Mouse (Mus musculus) layer of hippocampus, adult 2 months (tissue): ENCODE data around the gene Pilra. TPM values are rescaled to one million over a fixed set of nuclear protein-coding genes. Genes with fewer than 3 reads are reported as not detected.

ENCODE experiments used
- DNase-seq, 2 experiments: peaks; one replicate each; pipeline ENCODE4 v3.0.0; 2022; ENCODE audit warnings: low spot score in 2 of 2
- H3K27ac ChIP-seq: fragments of 200-600 bp; 2 replicates; pipeline ENCODE4 v1.8.1; 2022
- H3K4me3 ChIP-seq: fragments of 200-600 bp; 2 replicates; pipeline ENCODE4 v1.8.1; 2022; ENCODE audit warnings: mild to moderate bottlenecking
- CTCF ChIP-seq: fragments of 200-600 bp; conservative IDR thresholded peaks from 2 replicates; pipeline ENCODE4 v1.8.1; 2022; ENCODE audit warnings: antibody characterized with exemption, mild to moderate bottlenecking, moderate library complexity
- total RNA-seq, 2 experiments: library from RNA; stranded (reverse); gene quantifications; 2 replicates each; pipeline ENCODE4 v1.2.3; 2021

The Pilra gene
- total RNA-seq, 2 experiments from 2014 or later = 0.54 to 1.1 TPM

- Histone ChIP-seq H3K4me3 (peak overlapping the region; percentile 79), H3K27ac (peak overlapping the region; percentile 98; the same call in 1 of the 2 replicates)
- DNase-seq = no peak
- no peak for TF ChIP-seq CTCF
Measured at GRCm38 (mm10) chr5:137782776-137783522, 53.1 kb downstream of the Pilra start.

- no peak overlapping the region for H3K4me3 ChIP-seq
- no peak overlapping the region for H3K27ac ChIP-seq
- TF ChIP-seq CTCF = no peak
- no peak for DNase-seq
Measured at GRCm38 (mm10) chr5:137781661-137782060, 54.4 kb downstream of the Pilra start.

- no peak for TF ChIP-seq CTCF
- DNase-seq = no peak
- Histone ChIP-seq H3K27ac (peak overlapping the region; percentile 96), H3K4me3 (peak overlapping the region; percentile 84)
Measured at GRCm38 (mm10) chr5:137779053-137779933, 56.8 kb downstream of the Pilra start.

- TF ChIP-seq CTCF = no peak
- Histone ChIP-seq H3K27ac (peak within 1 kb of the TSS; percentile 96), H3K4me3 (peak within 1 kb of the TSS; percentile 84)
- DNase-seq = peak; percentile 96 to 97
Measured at GRCm38 (mm10) chr5:137778635-137779034, 57.4 kb downstream of the Pilra start, which contains the start of gene Ppp1r35. Ppp1r35 (plus strand) TSS chr5:137778849.

- no peak for DNase-seq
- no peak for TF ChIP-seq CTCF
- no peak overlapping the region for H3K27ac ChIP-seq
Measured at GRCm38 (mm10) chr5:137777267-137777845, 58.7 kb downstream of the Pilra start.

GRCm38 (mm10) chr5:137776408-137776918 lies 59.6 kb downstream of the Pilra start:
- no peak overlapping the region for H3K27ac ChIP-seq
- H3K4me3 ChIP-seq = no peak overlapping the region
- TF ChIP-seq CTCF = no peak
- no peak for DNase-seq

More at GRCm38 (mm10) chr5:137777267-137777845, 58.7 kb downstream of the Pilra start:
- H3K4me3 ChIP-seq = no peak overlapping the region

- H3K27ac ChIP-seq = no peak overlapping the region
- DNase-seq = no peak
- H3K4me3 ChIP-seq = no peak overlapping the region
- no peak for TF ChIP-seq CTCF
Measured at GRCm38 (mm10) chr5:137775587-137776290, 60.3 kb downstream of the Pilra start.

GRCm38 (mm10) chr5:137772755-137773154 lies 63.3 kb downstream of the Pilra start:
- no peak overlapping the region for H3K4me3 ChIP-seq
- H3K27ac ChIP-seq = no peak overlapping the region
- TF ChIP-seq CTCF = no peak
- DNase-seq = no peak

Other genes starting within 250 kb of the Pilra start
- 10 to 100 TPM; 26.2 to 29.3 TPM for gene Mospd3, start 235.2 kb downstream of the Pilra start, total RNA-seq
- 1 to 10 TPM; 6.1 to 8.4 TPM for gene Pcolce, start 222.5 kb downstream of the Pilra start, total RNA-seq
- under 1 TPM in 1 of 2 experiments, not detected in 1; 0.56 TPM for gene Fbxo24, start 207.3 kb downstream of the Pilra start, total RNA-seq
- gene Lrch4, start 207.2 kb downstream of the Pilra start, total RNA-seq = 10 to 100 TPM; 25.4 to 28.1 TPM
- gene Gm20605, start 207.1 kb downstream of the Pilra start, total RNA-seq = 10 to 100 TPM; 15.5 to 19.7 TPM
- gene Sap25, start 194.9 kb downstream of the Pilra start, total RNA-seq = 10 to 100 TPM in 1 of 2 experiments, 1 to 10 TPM in 1; 8.4 to 16.4 TPM
- under 1 TPM in 1 of 2 experiments, not detected in 1; 0.15 TPM for gene Irs3, start 190.6 kb downstream of the Pilra start, total RNA-seq
- 10 to 100 TPM; 64.1 to 67.3 TPM for gene Agfg2, start 151.6 kb downstream of the Pilra start, total RNA-seq
- 10 to 100 TPM; 70.4 to 72.5 TPM for gene Nyap1, start 94.7 kb downstream of the Pilra start, total RNA-seq
- gene Tsc22d4, start 90.6 kb downstream of the Pilra start, total RNA-seq = 100 to 1,000 TPM; 160 to 174 TPM
- gene Ppp1r35, start 57.4 kb downstream of the Pilra start, total RNA-seq = 10 to 100 TPM; 19.8 to 25.4 TPM
- gene Mepce, start 48.6 kb downstream of the Pilra start, total RNA-seq = 10 to 100 TPM; 43.6 to 49.2 TPM
- gene Zcwpw1, start 48.5 kb downstream of the Pilra start, total RNA-seq = 1 to 10 TPM; 5.7 to 8.1 TPM
- not detected for gene Pilrb1, start 21.8 kb upstream of the Pilra start, total RNA-seq
- gene Pilrb2, start 35.5 kb upstream of the Pilra start, total RNA-seq = not detected
- gene Cyp3a13, start 85.3 kb upstream of the Pilra start, total RNA-seq = under 1 TPM; 0.22 to 0.23 TPM
- gene Gjc3, start 126.8 kb upstream of the Pilra start, total RNA-seq = 10 to 100 TPM; 23.1 to 24.3 TPM
- gene Azgp1, start 145.2 kb upstream of the Pilra start, total RNA-seq = not detected
- gene Smok3a, start 185.0 kb upstream of the Pilra start, total RNA-seq = not detected
- gene Smok3b, start 185.1 kb upstream of the Pilra start, total RNA-seq = not detected
- not detected for gene Smok3c, start 216.9 kb upstream of the Pilra start, total RNA-seq
- 10 to 100 TPM; 39.7 to 42.3 TPM for gene Zkscan1, start 248.8 kb upstream of the Pilra start, total RNA-seq